Mouse (Mus musculus) urinary bladder, postnatal 4 days (tissue): ENCODE results near the gene Parp16.
A peak's percentile ranks its signal among the peaks of the same experiment; 100 is the strongest.
"Not testable (repeated sequence)": the region's sequence is repeated elsewhere in the genome, so short reads cannot be mapped to it uniquely, and the experiment has no call there.

Experiments used
- DNase-seq, 2 experiments: peaks; one replicate each; pipeline ENCODE4 v3.0.0; 2021 to 2022; ENCODE audit warnings: low spot score in 2 of 2

The Parp16 gene

DNA sequence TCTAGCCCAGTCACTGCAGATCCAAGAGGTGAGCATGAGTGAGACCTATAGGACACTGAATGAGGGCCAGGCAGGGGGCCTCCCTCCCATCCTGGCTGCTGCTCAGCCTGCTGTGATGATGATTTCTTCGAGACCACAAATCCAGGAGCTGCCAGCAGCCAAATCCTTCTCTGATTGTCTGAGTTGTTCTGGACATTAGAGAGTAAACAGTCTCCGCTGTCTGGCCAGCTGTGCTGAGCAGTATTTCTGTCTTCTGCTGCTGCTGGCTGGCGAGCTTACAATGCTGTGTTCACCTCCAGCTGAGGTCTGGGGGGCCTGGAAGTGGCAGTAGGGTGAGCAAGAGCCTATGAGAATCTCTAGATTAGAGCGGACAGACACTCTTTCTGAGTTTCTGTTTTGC is 48.1 kb downstream of the Parp16 start:
- no peak for DNase-seq

DNA sequence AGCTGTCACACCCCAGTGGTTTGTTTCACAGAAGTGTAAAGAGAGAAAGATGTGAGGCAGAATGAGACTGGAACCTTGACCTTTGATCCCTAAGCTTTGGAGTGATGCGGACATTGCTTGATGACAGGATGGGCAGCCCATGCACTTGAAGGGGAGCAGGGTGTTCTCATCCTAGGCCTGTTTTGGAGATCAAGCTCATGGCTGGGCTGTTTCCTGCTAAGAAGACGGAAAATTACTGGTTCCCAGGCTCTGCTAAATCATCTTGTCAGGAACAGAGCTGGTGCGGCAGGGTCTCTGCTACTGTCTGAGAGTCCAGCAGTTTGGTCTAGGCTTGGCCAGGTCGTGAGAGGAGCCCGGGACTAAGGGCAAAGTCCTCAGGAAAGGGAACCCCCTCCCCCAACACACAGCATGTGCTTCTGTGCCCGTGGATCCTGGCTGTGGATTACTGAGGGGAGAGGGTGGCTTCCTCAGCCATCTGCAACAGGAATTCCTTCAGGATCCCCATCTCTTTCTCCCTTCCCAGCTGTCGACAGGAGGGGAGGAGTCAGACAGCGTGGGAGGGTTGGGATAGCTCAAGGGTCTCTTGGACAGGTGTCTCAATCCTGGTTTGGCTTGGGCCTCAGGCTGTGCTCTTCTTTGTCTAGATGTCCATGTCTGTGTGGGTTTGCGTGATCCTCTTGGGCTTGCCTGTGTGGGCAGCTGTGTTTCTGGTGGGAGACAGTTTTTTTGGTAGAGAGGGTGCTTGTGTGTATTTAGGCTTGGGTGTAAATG is 49.1 kb downstream of the Parp16 start:
- no peak for DNase-seq

DNA sequence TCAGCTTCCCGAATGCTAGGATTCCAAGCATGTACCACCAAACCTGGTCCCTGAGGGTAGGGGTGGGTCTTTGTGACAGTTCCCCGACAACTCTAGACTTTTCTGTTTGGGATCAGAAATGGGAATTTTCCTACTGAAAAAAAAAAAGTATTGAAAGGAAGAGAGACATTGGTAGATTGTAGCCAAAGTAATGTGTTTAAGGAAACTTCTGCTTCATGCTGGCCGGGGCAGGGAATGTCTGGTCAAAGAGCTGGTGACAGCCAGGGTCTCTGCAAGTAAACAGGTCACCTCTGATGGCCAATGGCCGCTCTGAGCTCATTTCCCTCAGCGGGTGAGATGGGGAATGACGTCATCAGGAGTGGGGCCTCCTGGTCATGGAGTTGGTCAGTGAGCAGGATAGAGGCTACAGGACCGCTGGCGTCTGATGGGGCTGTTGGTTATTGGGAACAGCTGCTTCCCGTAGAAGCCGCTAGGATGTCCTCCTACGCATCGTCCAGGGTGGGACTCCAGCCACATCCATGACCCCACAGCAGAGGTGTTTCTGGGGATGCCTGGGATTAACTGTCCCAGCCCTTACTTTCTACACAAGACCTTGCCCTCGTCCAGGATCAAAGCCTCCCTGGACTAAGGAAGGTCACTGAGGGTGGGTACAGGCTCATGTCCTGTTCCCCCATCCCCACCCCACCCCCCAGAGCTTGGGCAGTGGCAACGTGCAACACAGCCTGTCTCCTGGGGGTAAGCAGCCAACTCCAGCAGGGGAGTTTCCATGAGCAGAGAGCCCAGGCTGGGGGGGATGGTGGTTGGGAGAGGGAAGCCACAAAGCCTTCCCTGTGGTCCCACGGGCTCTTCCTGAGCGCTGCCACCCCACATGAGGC is 52.6 kb downstream of the Parp16 start:
- DNase-seq, result peak in 1 of 2 experiments; percentile 46

DNA sequence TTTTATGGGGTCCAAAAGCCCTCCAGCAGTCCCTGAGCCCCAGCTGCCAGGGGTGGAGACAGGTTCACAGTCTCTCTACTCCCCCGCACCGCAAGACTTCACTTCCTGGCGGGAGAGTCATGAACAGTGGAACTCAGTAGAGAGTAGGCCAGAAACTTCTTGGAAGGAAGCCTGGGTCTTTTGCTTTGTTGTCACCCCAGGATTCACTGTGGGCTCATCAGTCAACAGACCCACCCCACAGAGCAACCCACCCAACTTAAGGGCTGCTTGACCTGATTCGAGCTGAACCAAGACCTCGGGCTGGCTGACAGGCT is 53.2 kb downstream of the Parp16 start:
- DNase-seq, result no peak

DNA sequence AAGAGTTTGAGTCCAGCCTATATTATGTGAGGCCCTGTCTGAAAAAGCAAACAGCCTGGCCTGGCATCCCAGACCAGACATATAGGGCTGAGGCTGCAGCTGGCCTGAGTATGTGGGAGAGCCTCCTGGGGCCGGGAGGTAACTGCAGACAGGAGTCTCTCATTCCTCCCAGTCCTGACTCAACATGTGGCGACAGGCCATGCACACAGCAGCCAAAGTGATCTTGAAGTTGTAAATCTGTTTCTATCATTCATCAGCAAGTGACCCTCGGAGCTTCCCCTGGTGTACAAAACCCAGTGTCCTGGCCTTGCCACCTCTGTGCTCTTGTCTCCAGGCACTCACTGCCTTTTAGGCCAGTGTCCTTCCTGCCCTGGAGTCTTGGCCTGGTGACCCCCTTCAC is 56.9 kb downstream of the Parp16 start:
- no peak for DNase-seq

DNA sequence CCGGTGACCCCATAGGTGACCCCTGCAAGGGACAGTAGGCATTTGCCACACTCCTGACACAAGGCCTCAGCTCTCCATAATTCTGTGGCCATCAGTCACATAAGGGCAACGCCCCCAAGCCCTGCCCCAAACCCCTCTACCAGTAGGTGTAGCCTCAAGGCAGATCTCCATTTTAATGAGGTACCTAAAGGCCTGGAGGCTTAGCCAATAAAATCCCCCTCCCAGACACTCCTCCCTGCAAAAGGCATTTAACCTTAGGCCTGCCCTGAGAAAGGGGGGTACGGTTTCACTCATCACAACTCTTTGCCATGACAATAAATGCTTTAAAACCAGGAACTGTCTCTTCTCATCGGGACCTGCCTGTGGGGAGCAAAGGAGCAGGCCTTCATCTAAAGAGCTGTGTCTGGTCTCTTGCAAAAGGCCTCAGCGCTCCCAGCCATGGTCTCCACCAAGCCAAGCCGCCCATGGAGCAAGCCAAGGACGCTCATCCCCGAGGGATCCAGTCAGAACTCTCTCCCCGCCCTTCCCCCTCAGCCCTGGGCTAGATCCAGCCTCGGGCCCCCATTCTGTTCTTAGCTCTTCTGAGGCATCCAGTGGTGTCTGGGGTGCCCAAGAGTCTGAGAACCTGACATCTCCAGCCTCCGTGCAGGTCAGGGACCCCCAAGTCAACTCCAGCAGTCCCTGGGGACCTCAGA is 60.9 kb downstream of the Parp16 start:
- no peak for DNase-seq

DNA sequence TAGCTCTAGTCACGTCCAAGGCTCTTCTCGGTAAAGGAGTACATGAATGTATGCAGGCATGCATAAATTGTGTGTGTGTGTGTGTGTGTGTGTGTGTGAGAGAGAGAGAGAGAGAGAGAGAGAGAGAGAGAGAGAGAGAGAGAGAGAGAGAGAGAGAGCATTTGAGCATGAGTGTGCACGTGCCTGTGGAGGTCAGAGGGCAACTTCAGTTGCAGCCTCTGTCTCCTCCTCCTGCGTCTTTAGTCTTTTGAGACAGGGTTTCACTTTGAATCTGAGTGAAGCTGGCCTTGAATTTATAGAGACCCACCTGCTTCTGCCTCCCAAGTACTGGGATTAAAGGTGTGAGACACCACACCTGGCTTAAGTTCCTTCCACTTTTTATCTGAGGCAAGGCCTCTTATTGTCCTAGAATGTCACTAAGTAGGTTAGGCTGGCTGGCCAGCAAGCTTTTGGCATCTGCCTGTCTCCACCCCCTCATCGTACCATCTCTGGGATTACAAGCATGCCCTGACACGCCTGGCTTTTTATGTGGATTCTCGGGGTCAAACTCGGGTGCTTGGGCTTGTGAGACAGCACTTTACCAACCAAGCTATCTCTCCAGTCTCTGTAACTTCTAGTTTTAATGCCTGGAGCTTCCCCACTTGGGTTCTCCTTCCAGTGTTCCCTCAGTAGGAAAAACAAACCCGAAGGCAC is 62.2 kb downstream of the Parp16 start:
- DNase-seq, result no peak

DNA sequence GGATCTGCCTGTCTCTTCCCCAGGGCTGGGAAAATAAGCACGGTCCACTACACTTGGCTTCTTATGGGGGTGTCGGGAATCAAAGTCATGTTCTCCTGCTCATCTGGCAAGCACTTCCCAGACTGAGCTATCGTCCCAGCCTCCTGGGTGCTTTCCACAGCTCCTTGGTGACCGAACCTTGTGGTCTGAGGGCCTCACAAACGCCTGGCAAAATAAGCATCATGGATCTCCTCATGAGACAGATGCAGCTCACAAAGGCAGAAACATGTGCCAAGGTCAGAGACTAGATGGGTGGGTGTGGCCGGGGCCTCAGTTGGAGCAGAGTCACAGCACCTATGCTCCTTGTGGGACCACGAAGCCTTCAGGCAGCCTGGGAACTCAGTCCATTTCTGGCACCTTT is 64.2 kb downstream of the Parp16 start:
- no peak for DNase-seq

DNA sequence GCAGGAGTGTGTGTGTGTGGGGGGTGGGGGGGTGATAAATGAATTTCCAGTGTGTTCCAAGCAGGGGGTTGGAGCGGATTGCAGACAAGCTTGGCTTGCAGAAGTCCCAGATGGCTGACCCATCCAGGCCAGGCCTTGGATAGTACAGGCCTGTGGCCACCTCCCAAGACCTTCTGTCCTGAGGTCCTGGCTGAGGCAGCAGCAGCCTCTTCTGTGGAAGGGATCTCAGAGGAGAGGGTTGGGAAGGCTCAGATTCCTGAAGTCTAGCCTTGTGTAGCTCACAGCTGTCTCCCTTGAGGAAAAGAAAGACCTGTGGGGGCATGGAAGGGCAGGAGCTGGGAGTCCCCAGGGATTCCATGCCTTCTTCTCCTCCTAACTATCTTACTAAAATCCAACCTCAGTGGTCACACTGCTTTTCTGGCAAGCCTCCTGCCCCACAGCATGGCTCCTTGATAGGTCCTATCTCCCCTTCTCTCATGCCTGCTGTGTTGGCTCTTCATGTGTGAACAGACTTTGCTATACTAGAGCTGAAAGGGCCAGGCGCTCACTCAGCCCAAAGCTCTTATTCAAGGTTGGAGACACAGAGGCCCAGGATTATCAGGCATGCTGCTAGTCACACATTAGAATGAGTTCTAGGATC is 66.6 kb downstream of the Parp16 start:
- peak in 1 of 2 experiments; percentile 51 for DNase-seq

DNA sequence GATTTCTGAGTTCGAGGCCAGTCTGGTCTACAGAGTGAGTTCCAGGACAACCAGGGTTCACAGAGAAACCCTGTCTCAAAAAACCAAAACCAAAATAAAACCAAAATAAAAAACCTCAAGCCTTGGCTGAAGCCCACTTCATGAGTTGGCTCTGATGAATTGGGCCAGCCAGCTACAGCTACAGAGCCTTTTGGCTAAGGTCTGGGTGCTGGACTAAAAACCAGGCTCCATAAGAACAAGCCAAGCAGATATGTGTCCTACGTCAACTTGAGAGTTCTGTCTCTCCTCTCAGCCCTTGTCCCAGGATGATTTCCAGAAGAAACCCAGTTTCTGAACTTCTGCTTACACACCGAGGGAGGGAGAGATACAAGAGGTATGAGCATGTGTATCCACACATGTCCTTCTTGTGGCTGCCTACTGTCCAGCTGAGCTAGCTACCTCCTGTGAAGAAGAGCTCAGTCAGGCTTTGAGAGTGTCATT is 67.5 kb downstream of the Parp16 start:
- no peak for DNase-seq

DNA sequence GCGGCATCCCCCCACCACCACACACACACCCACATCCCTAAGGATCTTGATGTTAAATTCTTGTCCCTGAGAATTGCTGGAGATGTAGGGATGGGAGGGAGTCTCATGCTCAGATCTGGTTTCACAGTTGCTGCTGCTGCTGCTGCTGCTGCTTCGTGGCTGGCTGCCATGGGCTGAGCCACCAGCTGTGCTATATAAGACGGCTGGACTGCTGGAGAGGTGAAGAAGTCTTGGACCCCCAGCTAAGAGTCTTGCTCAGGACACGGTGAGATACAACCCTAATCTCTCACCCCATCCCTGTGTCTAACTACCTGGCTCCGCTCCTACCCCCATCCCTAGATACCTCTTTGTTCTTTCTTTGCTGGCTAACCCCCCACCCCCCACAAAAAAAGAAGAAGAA is 69.8 kb downstream of the Parp16 start, which contains the start of gene Cilp:
Cilp (plus strand) TSS at position 222 of the 400 bp plus-strand sequence.
- peak in 1 of 2 experiments; percentile 61 for DNase-seq

DNA sequence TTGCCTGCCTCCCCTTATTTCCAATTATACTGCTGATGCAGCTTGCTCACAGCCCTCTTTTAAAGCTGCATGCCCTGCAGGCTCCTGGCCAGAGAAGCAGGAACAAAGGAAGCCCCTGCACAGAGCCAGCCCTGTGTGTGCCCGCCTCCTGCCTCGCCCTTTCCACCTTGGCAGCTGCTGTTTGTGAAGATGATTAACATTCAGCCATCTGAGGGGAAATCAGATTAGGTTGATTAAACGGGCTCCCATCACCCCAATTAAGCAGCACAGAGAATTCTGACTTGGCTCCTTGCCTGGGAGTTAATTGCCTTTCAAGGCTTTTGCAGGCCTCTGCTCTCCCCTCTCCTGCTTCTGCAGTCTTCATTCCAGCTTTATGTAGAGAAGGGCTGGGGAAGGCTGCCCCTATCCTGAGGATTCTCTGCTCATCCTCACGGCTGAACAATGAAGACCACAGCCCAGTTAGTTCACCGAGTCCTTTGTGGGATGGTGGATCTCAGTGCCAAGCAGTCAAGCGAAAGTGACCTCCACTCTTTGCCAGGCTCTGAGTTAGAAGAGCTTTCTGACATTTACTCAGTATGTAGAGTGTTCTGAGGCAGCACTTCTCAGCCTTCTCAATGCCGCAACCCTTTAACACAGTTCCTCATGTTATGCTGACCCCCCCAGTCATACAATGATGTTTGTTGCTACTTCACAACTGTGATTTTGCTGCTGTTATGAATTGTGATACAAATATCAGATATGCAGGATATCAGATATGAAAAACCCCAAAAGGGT is 72.8 kb downstream of the Parp16 start:
- no peak for DNase-seq

DNA sequence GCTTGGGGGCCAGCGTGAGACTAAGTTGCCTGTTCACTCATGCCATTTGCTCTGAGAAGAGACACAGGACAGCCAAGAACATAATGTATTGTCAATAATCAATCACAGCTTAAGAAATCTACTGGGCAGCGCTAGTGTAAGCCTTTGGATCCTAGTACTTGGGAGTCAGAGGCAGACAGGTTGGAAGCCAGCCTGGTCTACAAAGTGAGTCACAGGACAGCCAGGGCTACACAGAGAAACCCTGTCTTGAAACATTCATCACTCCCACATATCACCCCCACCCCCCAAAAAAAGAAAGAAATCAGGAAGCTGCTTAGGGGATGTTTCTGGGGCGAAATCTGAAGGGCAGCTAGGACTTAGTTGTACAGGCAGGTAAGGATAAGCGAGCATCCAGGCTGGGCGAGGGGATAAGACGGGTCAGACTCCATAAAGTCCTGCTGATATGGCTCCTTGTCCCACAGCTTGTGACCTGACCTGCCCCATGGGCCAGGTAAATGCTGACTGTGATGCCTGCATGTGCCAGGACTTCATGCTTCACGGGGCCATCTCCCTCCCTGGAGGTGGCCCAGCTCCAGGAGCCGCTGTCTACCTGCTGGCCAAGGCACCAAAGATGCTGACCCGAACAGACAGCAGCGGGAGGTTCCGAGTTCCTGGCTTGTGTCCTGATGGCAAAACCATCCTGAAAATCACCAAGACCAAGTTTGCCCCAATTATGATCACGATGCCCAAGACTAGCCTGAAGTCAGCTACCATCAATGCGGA is 78.1 kb downstream of the Parp16 start:
- no peak for DNase-seq

DNA sequence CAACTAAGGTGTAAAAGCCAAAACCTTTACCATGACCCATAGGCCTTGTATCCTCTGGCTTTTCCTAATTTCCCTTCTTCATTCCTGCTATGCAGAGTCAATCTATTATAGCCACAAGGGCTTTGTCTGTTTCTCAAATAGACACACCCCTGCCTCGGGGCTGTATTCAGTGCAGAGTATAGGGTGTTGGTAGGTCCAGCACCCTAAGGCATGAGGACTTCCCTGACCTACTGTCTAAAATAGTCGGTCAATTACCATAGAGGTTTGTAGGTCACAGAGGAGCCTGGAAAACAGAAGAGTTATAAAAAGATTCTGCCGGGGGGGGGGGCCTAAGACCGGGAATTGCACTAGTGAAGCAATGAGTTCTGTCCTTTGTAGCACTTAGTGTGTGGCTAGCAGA is 78.7 kb downstream of the Parp16 start:
- DNase-seq, result no peak

DNA sequence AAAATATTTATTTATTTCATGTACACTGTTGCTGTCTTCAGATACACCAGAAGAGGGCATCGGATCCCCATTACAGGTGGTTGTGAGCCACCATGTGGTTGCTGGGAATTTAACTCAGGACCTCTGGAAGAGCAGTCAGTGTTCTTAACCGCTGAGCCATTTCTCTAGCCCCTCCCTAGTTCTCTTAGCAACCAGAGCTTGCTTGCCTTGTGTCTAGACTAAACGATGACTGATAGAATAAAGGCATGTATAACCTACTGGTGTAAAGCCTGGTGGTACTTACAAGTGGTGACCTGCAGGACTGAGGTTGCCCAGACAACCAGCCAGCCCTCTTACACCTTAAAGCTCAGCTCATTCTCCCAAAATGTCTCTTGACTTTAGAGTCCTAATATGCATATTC is 79.7 kb downstream of the Parp16 start:
- not testable (repeated sequence) for DNase-seq

DNA sequence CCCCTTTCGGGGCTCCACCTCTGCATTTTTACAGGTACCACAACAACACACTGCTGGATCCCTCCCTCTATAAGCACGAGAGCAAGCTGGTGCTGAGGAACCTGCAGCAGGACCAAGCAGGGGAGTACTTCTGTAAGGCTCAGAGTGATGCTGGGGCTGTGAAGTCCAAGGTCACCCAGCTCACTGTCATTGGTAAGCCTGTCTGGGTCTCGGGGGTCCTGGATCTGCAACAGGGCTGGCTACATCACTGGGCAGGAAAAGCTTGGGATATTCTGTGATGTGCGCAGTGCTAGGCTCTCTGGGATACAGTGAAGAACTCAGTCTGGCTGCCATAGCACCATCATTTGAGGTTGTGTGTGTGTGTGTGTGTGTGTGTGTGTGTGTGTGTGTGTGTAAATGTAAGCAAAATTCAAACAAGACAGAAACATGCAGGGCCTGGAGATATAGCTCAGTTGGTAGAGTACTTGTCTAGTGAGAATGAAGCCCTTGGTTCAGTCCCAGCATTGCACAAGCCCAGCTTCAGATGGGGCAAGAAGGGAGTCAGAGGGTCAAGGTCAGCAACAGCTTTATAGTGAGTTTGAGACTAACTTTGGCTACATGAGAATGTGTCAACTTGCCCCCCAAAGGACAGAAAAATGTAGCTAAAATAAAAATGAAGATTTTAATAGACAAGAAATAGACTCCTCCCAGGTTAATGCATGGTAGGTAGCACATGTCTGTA is 80.8 kb downstream of the Parp16 start:
- no peak for DNase-seq

DNA sequence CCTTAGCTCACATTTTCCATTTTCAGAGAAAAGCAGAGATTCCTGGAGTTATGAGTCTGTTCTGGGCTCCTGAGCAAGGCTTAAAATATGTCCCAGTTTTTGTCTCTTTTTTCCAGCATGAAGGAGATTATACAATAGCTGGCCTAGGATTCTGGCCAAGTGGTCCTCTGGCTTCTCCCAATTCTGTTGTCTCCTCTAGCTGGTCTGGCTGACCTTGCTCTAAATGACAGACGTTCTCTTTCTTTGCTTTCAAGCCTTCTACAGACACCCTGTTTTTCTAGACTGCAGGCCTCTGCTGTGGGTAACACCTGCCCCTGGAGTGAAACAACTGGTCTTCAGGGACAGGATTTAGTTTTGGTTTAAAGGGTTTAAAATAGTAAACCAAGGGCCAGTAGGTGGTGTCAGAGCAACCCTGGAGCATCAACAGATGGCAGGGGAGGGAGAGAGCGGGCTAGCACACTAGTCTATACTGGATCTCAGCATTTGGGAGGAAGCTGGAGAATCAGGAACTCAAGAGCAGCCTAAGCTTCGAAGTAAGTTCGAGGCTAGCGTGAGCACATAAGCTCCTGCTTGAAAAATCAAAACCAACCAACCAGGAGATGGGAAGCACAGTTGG is 86.5 kb downstream of the Parp16 start:
- DNase-seq, result no peak

DNA sequence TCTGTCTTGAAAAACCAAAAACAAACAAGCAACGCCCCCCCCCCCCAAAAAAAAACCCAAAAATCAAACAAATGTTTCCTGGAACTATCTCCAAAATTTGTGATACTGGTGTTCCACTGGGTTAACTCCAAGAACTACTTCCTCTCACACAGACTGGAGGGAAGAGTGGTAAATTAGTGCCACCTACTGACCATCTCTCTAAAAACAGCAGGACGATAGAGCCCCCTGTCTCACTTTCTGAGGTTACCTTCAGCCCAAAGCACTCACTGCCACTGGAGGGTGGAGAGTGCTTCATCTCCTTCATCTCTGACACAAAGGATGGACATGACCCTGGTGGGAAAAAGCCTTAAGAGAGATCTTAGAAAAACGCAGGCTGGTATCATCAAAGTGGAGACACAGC is 88.1 kb downstream of the Parp16 start:
- DNase-seq, result no peak

DNA sequence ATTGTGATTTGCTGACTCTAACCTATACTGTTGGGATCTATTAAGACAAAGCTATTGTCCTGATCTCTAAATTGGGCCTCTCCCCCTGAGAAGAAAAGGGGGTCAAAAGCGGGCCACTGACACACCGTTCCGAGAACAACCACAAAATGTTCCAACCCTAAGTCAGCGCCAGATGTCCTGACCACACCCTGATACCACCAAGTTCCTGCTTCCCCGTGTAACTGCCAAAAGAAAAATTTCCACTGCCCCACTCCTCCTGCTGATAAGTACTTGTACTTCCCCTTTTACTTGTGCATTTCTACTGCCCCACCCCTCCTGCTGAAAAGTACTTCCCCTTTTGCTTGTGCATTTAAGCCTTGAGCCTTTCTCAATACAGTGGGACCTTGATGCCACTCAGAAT is 93.1 kb downstream of the Parp16 start:
- DNase-seq, result not testable (repeated sequence)
